Mouse (Mus musculus): ENCODE results near the gene Ttc1. TPM values are rescaled to one million over a fixed set of nuclear protein-coding genes. Genes with fewer than 3 reads are reported as not detected.
A peak's percentile ranks its signal among the peaks of the same experiment; 100 is the strongest.

The Ttc1 gene
- polyA plus RNA-seq, 1 experiment from 2014 or later = 91.5 TPM

DNA sequence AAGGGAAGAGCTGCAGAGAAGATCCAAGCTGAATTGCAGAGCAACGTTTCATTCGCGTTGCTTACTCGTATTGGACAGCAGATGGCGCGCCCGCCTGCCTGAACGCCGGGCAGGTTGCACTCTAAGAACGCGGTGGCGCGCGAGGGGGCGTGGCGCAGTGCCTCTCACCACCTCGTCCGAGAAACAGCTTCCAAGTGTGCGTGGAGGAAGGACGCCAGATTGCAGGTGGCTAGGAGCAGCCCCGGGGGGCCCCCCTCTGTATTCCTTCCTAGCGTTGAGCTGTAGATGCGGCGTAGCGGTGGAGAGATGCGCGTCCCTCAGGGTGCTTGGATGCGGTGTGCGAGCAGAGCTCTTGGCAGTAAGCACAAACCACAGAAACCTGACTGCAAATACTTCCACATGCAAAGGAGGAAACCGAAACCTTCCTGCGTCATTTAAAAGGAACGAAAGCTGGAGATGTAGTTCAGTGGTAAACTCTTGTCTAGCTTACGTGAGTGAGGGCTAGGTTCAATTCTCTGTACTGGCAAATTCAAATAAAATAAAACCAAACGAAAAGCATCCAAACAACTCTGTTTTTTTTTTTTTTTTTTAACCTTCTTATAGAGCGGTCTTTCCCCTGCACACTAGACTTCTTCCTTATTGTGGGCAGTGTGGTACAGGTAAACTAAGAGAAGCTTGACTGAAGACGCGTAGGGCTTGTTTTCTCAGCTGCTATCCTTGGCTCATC, 19.3 kb upstream of the Ttc1 start:
- peak; percentile 95 for ATAC-seq
- Histone ChIP-seq H3K27me3 (peaks cover 14% of the 10 kb centered on the region), H3K9me3 (no peaks in the 10 kb centered on the region), H3K36me3 (no peaks in the 10 kb centered on the region), H3K9ac (replicated peaks) (peak overlapping the region; percentile 63), H3K4me3 (replicated peaks) (peak overlapping the region; percentile 52), H3K4me2 (replicated peaks) (peak overlapping the region; percentile 74), H3K4me1 (replicated peaks) (0 out of 2 replicates have a peak, but pooled peaks cover 3% of the 10 kb centered on the region), H3K27ac (no peak overlapping the region)
- WGBS = 6% methylated on average over 37 of the region's 37 CpGs

DNA sequence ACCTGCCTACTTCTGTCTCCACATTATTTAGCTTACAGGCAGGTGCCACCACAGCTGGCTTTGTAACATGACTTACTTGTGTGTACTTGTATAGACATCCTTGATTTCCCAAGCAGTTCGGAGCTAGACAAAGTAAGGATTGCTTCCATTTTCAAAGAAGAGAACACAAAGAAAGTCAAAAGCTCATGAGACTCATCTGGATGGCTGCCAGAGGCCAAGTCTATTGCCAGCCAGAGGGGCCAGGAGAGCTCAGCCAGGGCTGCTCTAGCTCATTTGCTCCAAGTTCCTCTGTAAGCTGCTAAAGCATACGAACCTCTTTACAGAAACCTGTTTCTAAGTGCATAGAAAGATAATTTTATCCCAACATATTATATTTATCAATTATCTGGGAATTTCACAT, 10.6 kb upstream of the Ttc1 start:
- WGBS = 69% methylated on average over 2 of the region's 2 CpGs
- ATAC-seq = no peak
- no peaks in the 10 kb centered on the region for H3K9me3 ChIP-seq

DNA sequence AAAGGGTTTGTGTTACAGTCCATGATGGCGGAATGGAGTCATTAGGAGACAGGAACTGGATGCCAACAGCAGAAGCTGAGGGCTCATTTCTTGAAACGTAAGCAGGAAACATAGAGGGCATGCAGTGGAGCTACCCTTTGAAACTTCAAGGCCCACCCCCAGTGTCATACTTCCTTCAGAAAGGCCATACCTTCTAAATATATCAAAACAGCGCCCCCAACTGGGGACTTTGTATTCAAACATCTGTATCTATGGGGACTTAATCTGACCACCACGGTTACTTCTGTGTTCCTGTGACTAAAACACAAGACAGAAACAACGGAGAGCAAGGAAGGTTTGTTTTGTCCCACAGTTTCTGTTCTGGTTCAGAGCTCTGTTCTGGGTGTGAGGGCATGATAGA, 7.6 kb upstream of the Ttc1 start:
- Histone ChIP-seq H3K27ac (no peak overlapping the region), H3K4me2 (replicated peaks) (no peak overlapping the region), H3K36me3 (no peaks in the 10 kb centered on the region), H3K9ac (replicated peaks) (no peak overlapping the region), H3K27me3 (no peaks in the 10 kb centered on the region; the same call in 1 of the 2 replicates), H3K4me1 (replicated peaks) (no peaks in the 10 kb centered on the region), H3K4me3 (replicated peaks) (no peak overlapping the region), H3K9me3 (no peaks in the 10 kb centered on the region)
- ATAC-seq = no peak
- 76% methylated on average over 5 of the region's 5 CpGs for WGBS

More for the DNA sequence above, 10.6 kb upstream of the Ttc1 start:
- Histone ChIP-seq H3K4me1 (replicated peaks) (no peaks in the 10 kb centered on the region), H3K9ac (replicated peaks) (no peak overlapping the region), H3K4me2 (replicated peaks) (no peak overlapping the region), H3K4me3 (replicated peaks) (no peak overlapping the region), H3K27ac (no peak overlapping the region), H3K36me3 (no peaks in the 10 kb centered on the region), H3K27me3 (no peaks in the 10 kb centered on the region)

DNA sequence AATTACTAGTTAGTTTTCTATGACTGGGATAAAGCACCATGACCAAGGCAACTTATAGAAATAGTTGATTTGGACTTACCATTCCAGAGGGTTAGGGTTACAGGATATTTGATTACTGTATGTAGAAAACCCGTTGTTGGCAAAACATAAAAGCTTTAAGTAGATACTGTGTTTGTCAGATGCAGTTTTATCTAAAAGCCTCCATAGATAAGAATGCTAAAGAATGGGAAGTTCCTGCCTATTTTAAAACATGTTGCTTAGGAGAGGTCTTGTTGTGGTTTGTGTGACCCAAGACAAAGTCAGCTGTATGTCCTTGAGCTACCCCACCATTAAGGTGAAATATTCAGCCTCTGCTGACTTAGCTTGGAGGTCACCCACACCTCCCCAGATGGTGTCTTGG, 6.8 kb upstream of the Ttc1 start:
- Histone ChIP-seq H3K4me1 (replicated peaks) (no peaks in the 10 kb centered on the region), H3K27ac (no peak overlapping the region), H3K4me2 (replicated peaks) (no peak overlapping the region), H3K4me3 (replicated peaks) (no peak overlapping the region), H3K36me3 (no peaks in the 10 kb centered on the region), H3K9ac (replicated peaks) (no peak overlapping the region), H3K27me3 (no peaks in the 10 kb centered on the region; the same call in 1 of the 2 replicates), H3K9me3 (no peaks in the 10 kb centered on the region)
- no peak for ATAC-seq
- WGBS = 83% methylated on average over 1 of the region's 1 CpGs

DNA sequence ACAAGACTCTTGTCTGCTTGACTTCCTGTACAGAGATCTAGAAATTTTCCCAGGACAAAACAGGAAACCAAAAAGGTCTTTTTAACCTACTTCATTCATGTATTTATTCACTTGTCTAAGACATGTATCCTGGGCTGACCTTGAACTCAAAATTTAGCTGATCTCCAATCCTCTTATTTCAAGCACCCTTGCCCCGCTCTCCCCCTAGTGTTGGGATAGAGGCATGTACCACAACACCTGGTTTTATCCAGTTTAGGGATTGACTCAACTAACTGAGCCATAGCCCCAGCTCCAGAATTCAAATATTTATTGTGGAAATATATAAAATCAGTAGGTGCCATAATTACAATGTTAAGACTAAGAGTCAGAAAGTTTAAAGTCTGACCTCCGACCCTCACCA, 3.7 kb upstream of the Ttc1 start:
- no peaks in the 10 kb centered on the region; the same call in 1 of the 2 replicates for H3K27me3 ChIP-seq

DNA sequence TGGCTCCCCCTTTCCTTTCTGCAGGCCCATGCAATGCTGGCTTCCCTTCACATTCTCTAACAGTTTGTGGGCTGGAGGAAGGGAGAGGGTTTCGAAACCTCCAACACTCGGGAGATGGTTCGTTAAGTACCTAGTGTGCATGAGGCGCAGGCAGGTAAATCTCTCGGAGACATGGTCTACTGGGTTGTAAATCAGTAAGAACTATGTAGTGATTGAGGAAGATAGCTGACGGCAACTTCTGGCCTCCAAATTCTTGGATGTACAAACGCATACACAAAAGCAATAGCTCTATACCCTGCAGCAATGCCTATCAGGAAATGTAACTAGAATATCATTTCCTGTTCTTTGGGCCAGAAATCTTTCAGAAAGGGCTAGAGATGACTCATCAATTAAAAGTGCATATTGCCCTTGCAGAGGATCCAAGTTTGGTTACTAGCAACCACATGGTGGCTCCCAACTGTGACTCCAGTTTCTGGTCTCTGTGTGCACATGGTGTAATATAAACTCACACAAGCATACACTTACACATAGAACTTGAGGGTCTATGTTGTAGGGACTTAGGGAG, 19.0 kb downstream of the Ttc1 start:
- ATAC-seq = no peak
- H3K4me2 ChIP-seq (replicated peaks) = no peak overlapping the region
- H3K9me3 ChIP-seq = no peaks in the 10 kb centered on the region
- peaks cover 46% of the 10 kb centered on the region for H3K36me3 ChIP-seq
- no peaks in the 10 kb centered on the region for H3K27me3 ChIP-seq
- WGBS = 92% methylated on average over 7 of the region's 7 CpGs
- H3K9ac ChIP-seq (replicated peaks) = no peak overlapping the region
- no peaks in the 10 kb centered on the region for H3K4me1 ChIP-seq (replicated peaks)
- H3K27ac ChIP-seq = no peak overlapping the region
- H3K4me3 ChIP-seq (replicated peaks) = no peak overlapping the region

More for the DNA sequence above, 3.7 kb upstream of the Ttc1 start:
- no peak for ATAC-seq
- Histone ChIP-seq H3K4me2 (replicated peaks) (no peak overlapping the region), H3K27ac (no peak overlapping the region), H3K4me3 (replicated peaks) (no peak overlapping the region), H3K36me3 (no peaks in the 10 kb centered on the region), H3K9me3 (no peaks in the 10 kb centered on the region), H3K9ac (replicated peaks) (no peak overlapping the region), H3K4me1 (replicated peaks) (peaks cover 9% of the 10 kb centered on the region)
- WGBS = 66% methylated on average over 2 of the region's 2 CpGs

DNA sequence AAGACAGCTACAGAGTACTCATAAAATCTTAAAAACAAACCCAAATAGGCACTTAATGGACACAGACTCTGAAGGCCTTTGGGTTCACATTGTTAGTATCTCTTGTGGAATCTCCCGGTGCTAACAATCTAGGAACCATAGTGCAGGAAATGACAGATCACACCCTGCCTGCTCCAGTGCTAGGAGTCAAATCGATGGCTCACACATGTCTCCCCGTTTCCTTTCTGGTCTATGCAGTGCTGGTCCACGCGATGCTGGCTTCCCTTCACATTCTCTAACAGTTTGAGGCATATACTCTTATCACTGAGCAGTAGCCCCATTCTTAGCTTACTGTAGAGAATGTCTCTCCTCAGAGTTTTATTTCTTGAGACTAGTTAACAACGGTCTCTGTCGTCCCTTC, 20.0 kb downstream of the Ttc1 start:
- Histone ChIP-seq H3K27ac (no peak overlapping the region), H3K4me2 (replicated peaks) (no peak overlapping the region), H3K36me3 (peaks cover 42% of the 10 kb centered on the region), H3K9ac (replicated peaks) (no peak overlapping the region), H3K4me1 (replicated peaks) (no peaks in the 10 kb centered on the region), H3K4me3 (replicated peaks) (no peak overlapping the region), H3K9me3 (no peaks in the 10 kb centered on the region), H3K27me3 (no peaks in the 10 kb centered on the region)
- ATAC-seq = no peak
- WGBS = 85% methylated on average over 7 of the region's 7 CpGs

DNA sequence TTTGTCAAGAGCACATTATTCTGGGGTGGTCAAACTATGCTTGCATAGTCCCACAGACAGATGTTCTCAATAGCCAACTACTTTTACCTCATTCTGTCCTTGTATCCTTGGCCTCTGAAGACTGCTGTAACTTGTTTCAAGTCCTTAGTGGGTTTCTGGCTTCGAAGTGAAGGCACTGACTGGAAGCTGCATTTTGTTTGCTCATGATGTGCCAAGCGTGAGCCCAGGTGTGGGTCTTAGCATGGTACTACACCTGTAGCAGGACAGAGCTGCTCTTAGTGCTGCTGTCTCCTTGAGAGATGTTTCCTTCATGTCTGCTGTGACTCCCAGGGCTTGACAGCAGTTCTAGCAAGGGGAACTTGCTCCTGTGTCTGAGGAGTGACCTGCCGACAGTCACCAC, 24.4 kb downstream of the Ttc1 start:
- WGBS = 95% methylated on average over 3 of the region's 3 CpGs
- Histone ChIP-seq H3K27ac (no peak overlapping the region), H3K4me1 (replicated peaks) (no peaks in the 10 kb centered on the region), H3K4me3 (replicated peaks) (no peak overlapping the region), H3K27me3 (no peaks in the 10 kb centered on the region), H3K9me3 (no peaks in the 10 kb centered on the region), H3K36me3 (peaks cover 27% of the 10 kb centered on the region), H3K4me2 (replicated peaks) (no peak overlapping the region), H3K9ac (replicated peaks) (no peak overlapping the region)
- ATAC-seq = no peak

DNA sequence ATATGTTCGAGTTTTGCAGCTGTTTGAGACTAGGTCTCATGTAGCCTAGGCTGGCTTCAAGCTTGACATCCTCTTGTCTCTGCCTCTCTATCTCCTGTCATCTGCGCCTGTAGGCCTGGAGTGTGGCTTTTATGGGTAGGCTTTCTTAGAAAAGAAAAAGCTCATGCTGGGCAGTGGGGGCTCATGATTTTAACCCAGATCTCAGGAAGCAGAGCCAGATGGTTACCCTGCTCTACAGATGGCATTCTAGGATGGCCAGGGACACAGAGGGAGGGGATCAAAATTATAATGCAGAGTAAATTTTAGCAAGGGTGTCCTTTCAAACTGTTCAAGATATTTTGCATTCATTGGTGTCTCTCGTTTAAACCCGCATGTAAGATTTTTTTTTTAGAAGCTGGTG, 35.6 kb downstream of the Ttc1 start:
- Histone ChIP-seq H3K4me3 (replicated peaks) (no peak overlapping the region), H3K27ac (no peak overlapping the region), H3K27me3 (no peaks in the 10 kb centered on the region), H3K4me2 (replicated peaks) (no peak overlapping the region), H3K9ac (replicated peaks) (no peak overlapping the region), H3K4me1 (replicated peaks) (no peaks in the 10 kb centered on the region), H3K9me3 (no peaks in the 10 kb centered on the region), H3K36me3 (peaks cover 31% of the 10 kb centered on the region)
- WGBS = 94% methylated on average over 4 of the region's 4 CpGs
- no peak for ATAC-seq

DNA sequence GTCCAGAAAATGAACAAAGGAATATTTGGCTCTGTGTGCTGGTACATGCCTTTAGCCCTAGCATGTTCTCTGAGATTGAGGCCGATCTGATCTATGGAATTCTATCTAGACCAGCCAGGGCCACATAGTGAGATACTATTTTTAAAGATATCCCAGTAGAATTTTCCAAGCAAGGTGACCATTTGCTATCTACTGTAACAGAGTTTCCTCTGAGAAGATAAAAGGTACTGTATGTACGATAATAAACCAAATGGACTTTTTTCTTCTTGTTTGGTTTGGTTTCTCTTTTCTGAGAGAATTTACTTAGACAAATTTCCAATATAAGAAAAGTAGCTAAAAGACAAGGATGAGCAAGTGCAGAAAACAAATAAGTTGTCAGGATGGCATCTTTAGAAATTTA, 39.4 kb downstream of the Ttc1 start:
- no peak overlapping the region for H3K4me2 ChIP-seq (replicated peaks)
- H3K9ac ChIP-seq (replicated peaks) = no peak overlapping the region
- H3K4me1 ChIP-seq (replicated peaks) = no peaks in the 10 kb centered on the region
- no peaks in the 10 kb centered on the region for H3K9me3 ChIP-seq
- no peaks in the 10 kb centered on the region for H3K27me3 ChIP-seq
- H3K27ac ChIP-seq = no peak overlapping the region
- no peak overlapping the region for H3K4me3 ChIP-seq (replicated peaks)
- no peak for ATAC-seq
- H3K36me3 ChIP-seq = peaks cover 31% of the 10 kb centered on the region
- 94% methylated on average over 2 of the region's 2 CpGs for WGBS

DNA sequence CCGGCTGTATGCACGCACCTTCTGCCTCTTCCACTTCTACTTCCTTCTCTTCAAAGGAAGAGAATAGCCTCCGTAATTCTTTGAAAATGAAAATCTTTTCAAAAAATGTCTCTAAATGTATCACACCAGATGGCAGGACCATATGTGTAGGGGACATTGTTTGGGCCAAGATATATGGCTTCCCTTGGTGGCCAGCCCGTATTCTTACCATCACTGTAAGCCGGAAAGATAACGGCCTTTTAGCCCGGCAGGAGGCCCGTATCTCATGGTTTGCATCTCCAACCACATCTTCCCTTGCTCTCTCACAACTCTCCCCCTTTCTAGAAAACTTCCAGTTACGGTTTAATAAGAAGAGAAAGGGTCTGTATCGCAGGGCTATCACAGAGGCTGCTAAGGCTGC, 42.1 kb downstream of the Ttc1 start:
- H3K4me2 ChIP-seq (replicated peaks) = no peak overlapping the region
- no peaks in the 10 kb centered on the region for H3K9me3 ChIP-seq
- ATAC-seq = no peak
- H3K9ac ChIP-seq (replicated peaks) = no peak overlapping the region
- no peak overlapping the region for H3K4me3 ChIP-seq (replicated peaks)
- 93% methylated on average over 10 of the region's 10 CpGs for WGBS
- H3K36me3 ChIP-seq = peaks cover 36% of the 10 kb centered on the region
- no peaks in the 10 kb centered on the region for H3K27me3 ChIP-seq
- H3K27ac ChIP-seq = no peak overlapping the region
- H3K4me1 ChIP-seq (replicated peaks) = no peaks in the 10 kb centered on the region

DNA sequence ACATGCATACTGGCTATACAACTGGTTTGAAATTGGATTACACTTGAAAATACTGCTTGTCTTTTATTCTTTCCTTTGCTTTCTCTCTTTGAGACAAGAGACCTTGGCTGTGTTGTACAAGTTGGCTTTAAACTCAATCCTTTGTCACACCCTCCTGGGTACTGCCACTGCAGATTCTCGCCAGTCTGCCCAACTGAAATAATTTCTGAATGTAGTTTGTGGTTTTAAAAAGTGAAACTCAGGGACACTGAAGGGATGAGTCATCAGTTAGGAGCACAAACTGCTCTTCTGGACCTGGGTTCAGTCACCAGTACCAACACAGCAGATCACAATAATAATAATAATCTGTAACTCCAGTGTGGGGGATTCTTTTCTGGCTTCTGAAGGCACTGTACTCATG, 44.3 kb downstream of the Ttc1 start:
- Histone ChIP-seq H3K9ac (replicated peaks) (no peak overlapping the region), H3K4me2 (replicated peaks) (no peak overlapping the region), H3K9me3 (no peaks in the 10 kb centered on the region), H3K36me3 (peaks cover 45% of the 10 kb centered on the region), H3K27ac (no peak overlapping the region), H3K4me1 (replicated peaks) (no peaks in the 10 kb centered on the region), H3K4me3 (replicated peaks) (no peak overlapping the region), H3K27me3 (no peaks in the 10 kb centered on the region)
- ATAC-seq = no peak
- WGBS = 85% methylated on average over 1 of the region's 1 CpGs

DNA sequence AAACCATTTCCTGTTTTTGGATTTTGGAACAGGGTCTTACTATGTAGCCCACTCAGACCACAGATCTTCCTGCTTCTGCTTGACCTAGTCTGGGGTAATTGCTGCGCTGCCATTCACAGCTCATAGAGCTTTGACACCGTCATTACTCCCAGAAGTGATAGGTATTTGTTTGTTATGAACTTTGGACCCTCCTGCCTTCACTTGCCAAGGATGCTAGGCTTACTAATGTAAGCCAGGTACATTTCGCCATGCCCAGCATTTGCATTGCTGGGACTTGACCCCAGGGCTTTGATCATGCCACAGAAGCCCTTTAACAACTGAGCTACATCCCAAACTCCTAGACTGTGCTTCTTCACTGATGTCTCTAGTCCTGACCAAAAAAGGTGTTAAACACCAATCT, 47.5 kb downstream of the Ttc1 start:
- Histone ChIP-seq H3K4me3 (replicated peaks) (no peak overlapping the region), H3K9me3 (no peaks in the 10 kb centered on the region), H3K36me3 (peaks cover 43% of the 10 kb centered on the region), H3K27ac (no peak overlapping the region), H3K27me3 (no peaks in the 10 kb centered on the region), H3K4me1 (replicated peaks) (0 out of 2 replicates have a peak, but pooled peaks cover 5% of the 10 kb centered on the region), H3K4me2 (replicated peaks) (no peak overlapping the region), H3K9ac (replicated peaks) (no peak overlapping the region)
- ATAC-seq = no peak
- WGBS = 95% methylated on average over 3 of the region's 3 CpGs
